Mouse (Mus musculus): ENCODE results near the gene Lrguk. TPM values are rescaled to one million over a fixed set of nuclear protein-coding genes. Genes with fewer than 3 reads are reported as not detected.

Lrguk gene
- polyA plus RNA-seq, 1 experiment from 2014 or later: 1.4 TPM

Other genes starting within 250 kb of the Lrguk start
- 42.9 and 44.6 TPM in 2 replicates for gene Slc35b4, start 147.7 kb downstream of the Lrguk start, polyA plus RNA-seq (2016; fragmentation: Nextera tagmentation; extraction: Ambion mirVana)